Mouse (Mus musculus): ENCODE measurements around the gene Tomm40l.

Tomm40l gene

GRCm38 (mm10) chr1:171229750-171230149 lies 7.4 kb upstream of the Tomm40l start:
- DNase-seq (ENCODE audit: low read depth, low spot score): no peak

- DNase-seq (ENCODE audit: low read depth, low spot score): no peak
Measured at GRCm38 (mm10) chr1:171227879-171228278, 5.6 kb upstream of the Tomm40l start.

- no peak for DNase-seq (ENCODE audit: low read depth, low spot score)
Measured at GRCm38 (mm10) chr1:171226780-171227179, 4.5 kb upstream of the Tomm40l start.

- no peak for DNase-seq (ENCODE audit: low read depth, low spot score)
Measured at GRCm38 (mm10) chr1:171224857-171225256, 2.5 kb upstream of the Tomm40l start, which contains the start of gene Apoa2. Gene Apoa2 (plus strand): TSS chr1:171225054.

- no peak for DNase-seq (ENCODE audit: low read depth, low spot score)
Measured at GRCm38 (mm10) chr1:171223796-171224195, 1.5 kb upstream of the Tomm40l start.

- no peak for DNase-seq (ENCODE audit: low read depth, low spot score)
Measured at GRCm38 (mm10) chr1:171223168-171223567, 854 bp upstream of the Tomm40l start.

- no peak for DNase-seq (ENCODE audit: low read depth, low spot score)
Measured at GRCm38 (mm10) chr1:171221281-171222193, 777 bp downstream of the Tomm40l start.

- DNase-seq (ENCODE audit: low read depth, low spot score): peak; percentile 87
Measured at GRCm38 (mm10) chr1:171220871-171221270, 1.4 kb downstream of the Tomm40l start.

GRCm38 (mm10) chr1:171216241-171216955 lies 5.9 kb downstream of the Tomm40l start:
- DNase-seq (ENCODE audit: low read depth, low spot score): no peak

GRCm38 (mm10) chr1:171213801-171214496 lies 8.4 kb downstream of the Tomm40l start, which contains the start of gene Nr1i3:
Gene Nr1i3 (plus strand): TSS chr1:171213970.
- no peak for DNase-seq (ENCODE audit: low read depth, low spot score)

GRCm38 (mm10) chr1:171212854-171213253 lies 9.5 kb downstream of the Tomm40l start:
- no peak for DNase-seq (ENCODE audit: low read depth, low spot score)

GRCm38 (mm10) chr1:171209409-171209808 lies 12.9 kb downstream of the Tomm40l start:
- DNase-seq (ENCODE audit: low read depth, low spot score): no peak

GRCm38 (mm10) chr1:171205704-171206493 lies 16.4 kb downstream of the Tomm40l start:
- no peak for DNase-seq (ENCODE audit: low read depth, low spot score)

GRCm38 (mm10) chr1:171204249-171204644 lies 18.1 kb downstream of the Tomm40l start:
- no peak for DNase-seq (ENCODE audit: low read depth, low spot score)

- DNase-seq (ENCODE audit: low read depth, low spot score): no peak
Measured at GRCm38 (mm10) chr1:171203471-171204248, 18.7 kb downstream of the Tomm40l start.

- no peak for DNase-seq (ENCODE audit: low read depth, low spot score)
Measured at GRCm38 (mm10) chr1:171200769-171201168, 21.5 kb downstream of the Tomm40l start.

- DNase-seq (ENCODE audit: low read depth, low spot score): no peak
Measured at GRCm38 (mm10) chr1:171199532-171199931, 22.8 kb downstream of the Tomm40l start.

- DNase-seq (ENCODE audit: low read depth, low spot score): peak; percentile 54
Measured at GRCm38 (mm10) chr1:171195887-171196397, 26.4 kb downstream of the Tomm40l start, which contains the start of gene Pcp4l1. Gene Pcp4l1 (minus strand): TSS chr1:171196268.

GRCm38 (mm10) chr1:171195046-171195822 lies 27.1 kb downstream of the Tomm40l start:
- no peak for DNase-seq (ENCODE audit: low read depth, low spot score)

Measured in mesoderm, embryonic 11.5 days (tissue).